Mouse (Mus musculus) Patski (cell line): ENCODE data around the gene Pltp. TPM values are rescaled to one million over a fixed set of nuclear protein-coding genes. Genes with fewer than 3 reads are reported as not detected.
"Not testable (repeated sequence)": the region's sequence is repeated elsewhere in the genome, so short reads cannot be mapped to it uniquely, and the experiment has no call there.

Source experiments
- ATAC-seq: fragments of 100-300 bp; one replicate; pipeline ENCODE4 v1.8.0; 2021
- CTCF ChIA-PET: fragments of 350-600 bp; sonication (Branson Sonifier 250); formaldehyde crosslinking; loops from one replicate; lab custom pipeline; 2022; ENCODE audit warnings: inconsistent platforms; lab: Charles Lee
- POLR2A ChIA-PET: fragments of 350-600 bp; sonication (Branson Sonifier 250); formaldehyde crosslinking; loops from one replicate; lab custom pipeline; 2022; ENCODE audit warnings: antibody characterized with exemption, inconsistent platforms; lab: Charles Lee
- DNase-seq: peaks from one replicate; pipeline ENCODE4 v3.0.0-alpha.2; 2011; ENCODE audit warnings: low read depth, low spot score
- H3K27me3 ChIP-seq: fragments of 371-371 bp; one replicate; pipeline ENCODE4 v1.5.1; 2021
- CTCF ChIP-seq: fragments of 100-300 bp; IDR thresholded peaks from one replicate; pipeline ENCODE4 v1.5.1; 2021
- in situ Hi-C: fragments of 300-500 bp; cut with MboI; formaldehyde crosslinking; loops from 3 replicates; pipeline ENCODE4 v1.11.1; 2018; ENCODE audit warnings: low pct_unique_long_range_greater_than_20kb, mixed read lengths
- polyA plus RNA-seq: library from polyadenylated mRNA; unstranded; gene quantifications from one replicate; pipeline ENCODE4 v1.2.3, GENCODE M21; 2021

The Pltp gene
- polyA plus RNA-seq, 1 experiment from 2014 or later: 9.4 TPM

- in situ Hi-C loops: no loop called here
- ChIA-PET POLR2A (interaction anchor here (1.3 to 1.5 kb wide), 4 partner anchors 7 to 45 kb away, joined by 3 to 8 read pairs (median 4); no protein-coding TSS in a partner anchor), CTCF (interaction anchor here (1.0 kb wide), 1 partner anchor 34 kb away, joined by 3 read pairs; no protein-coding TSS in a partner anchor)
- no peak for TF ChIP-seq CTCF
- ATAC-seq (peak; percentile 74), DNase-seq (peak; percentile 79)
- H3K27me3 ChIP-seq: no peaks in the 10 kb centered on the region
Observed at GRCm38 (mm10) chr2:164879568-164880277, 22.2 kb upstream of the Pltp start.

- DNase-seq (no peak), ATAC-seq (peak; percentile 41)
- POLR2A ChIA-PET: interaction anchor here (0.9 to 1.7 kb wide), 5 partner anchors 8 to 93 kb away, joined by 3 to 6 read pairs (median 3); partner anchors contain the start of gene Snx21
- CTCF ChIA-PET: interaction anchor here (1.5 kb wide), 1 partner anchor 12 kb away, joined by 6 read pairs; no protein-coding TSS in a partner anchor
- H3K27me3 ChIP-seq: no peaks in the 10 kb centered on the region
- no peak for TF ChIP-seq CTCF
- in situ Hi-C loops: no loop called here
Observed at GRCm38 (mm10) chr2:164879228-164879567, 21.7 kb upstream of the Pltp start, which contains the start of gene Pcif1. TSS of gene Pcif1 (plus strand) at chr2:164879304.

GRCm38 (mm10) chr2:164878509-164879227 is 21.2 kb upstream of the Pltp start:
- no peak for DNase-seq
- POLR2A ChIA-PET: interaction anchor here (0.6 to 1.7 kb wide), 6 partner anchors 8 to 93 kb away, joined by 3 to 6 read pairs (median 3); partner anchors contain the start of gene Snx21
- H3K27me3 ChIP-seq: no peaks in the 10 kb centered on the region
- in situ Hi-C loops: no loop called here
- TF ChIP-seq CTCF: no peak
- ATAC-seq: peak; percentile 46
- CTCF ChIA-PET: interaction anchor here (1.5 to 2.6 kb wide), 3 partner anchors 12 to 44 kb away, joined by 6 to 10 read pairs (median 7); no protein-coding TSS in a partner anchor

GRCm38 (mm10) chr2:164877376-164878215 is 20.1 kb upstream of the Pltp start:
- in situ Hi-C loops, H3K27me3 ChIP-seq, DNase-seq, ATAC-seq: not testable (repeated sequence)
- CTCF ChIA-PET: interaction anchor here (1.3 to 2.6 kb wide), 5 partner anchors 10 to 43 kb away, joined by 4 to 10 read pairs (median 7); no protein-coding TSS in a partner anchor
- POLR2A ChIA-PET: interaction anchor here (0.6 to 2.6 kb wide), 7 partner anchors 9 to 54 kb away, joined by 3 to 11 read pairs (median 3); no protein-coding TSS in a partner anchor

- DNase-seq, ATAC-seq, H3K27me3 ChIP-seq, in situ Hi-C loops: not testable (repeated sequence)
- ChIA-PET CTCF (interaction anchor here (1.4 kb wide), 2 partner anchors 38 kb away, joined by 3 read pairs; no protein-coding TSS in a partner anchor), POLR2A (interaction anchor here (0.6 to 2.8 kb wide), 4 partner anchors 11 to 68 kb away, joined by 3 to 11 read pairs (median 5); no protein-coding TSS in a partner anchor)
Observed at GRCm38 (mm10) chr2:164875648-164876047, 18.1 kb upstream of the Pltp start.

GRCm38 (mm10) chr2:164874239-164874769 is 16.8 kb upstream of the Pltp start:
- CTCF ChIA-PET: interaction anchor here (1.1 to 1.4 kb wide), 3 partner anchors 8 to 81 kb away, joined by 3 to 4 read pairs (median 3); no protein-coding TSS in a partner anchor
- DNase-seq: no peak
- in situ Hi-C loops: no loop called here
- POLR2A ChIA-PET: interaction anchor here (2.8 kb wide), 1 partner anchor 10 kb away, joined by 7 read pairs; no protein-coding TSS in a partner anchor
- ATAC-seq: no peak
- H3K27me3 ChIP-seq: no peaks in the 10 kb centered on the region
- no peak for TF ChIP-seq CTCF

GRCm38 (mm10) chr2:164873621-164874020 is 16.1 kb upstream of the Pltp start:
- in situ Hi-C loops: no loop called here
- TF ChIP-seq CTCF: no peak
- DNase-seq: no peak
- no peaks in the 10 kb centered on the region for H3K27me3 ChIP-seq
- ChIA-PET CTCF (interaction anchor here (1.4 kb wide), 1 partner anchor 80 kb away, joined by 3 read pairs; no protein-coding TSS in a partner anchor), POLR2A (interaction anchor here (2.8 kb wide), 1 partner anchor 9 kb away, joined by 7 read pairs; no protein-coding TSS in a partner anchor)
- no peak for ATAC-seq

- ATAC-seq (no peak), DNase-seq (no peak)
- H3K27me3 ChIP-seq: no peaks in the 10 kb centered on the region
- ChIA-PET CTCF (no interaction called here), POLR2A (no interaction called here)
- in situ Hi-C loops: no loop called here
- peak; percentile 47 for TF ChIP-seq CTCF
Observed at GRCm38 (mm10) chr2:164871602-164872303, 14.2 kb upstream of the Pltp start.
